Mouse (Mus musculus): ENCODE results near the gene Gm49380.
A peak's percentile ranks its signal among the peaks of the same experiment; 100 is the strongest.

Gm49380 gene

GRCm38 (mm10) chr9:44045884-44046272 lies 67.4 kb downstream of the Gm49380 start:
- DNase-seq (ENCODE audit: low spot score) = no peak

GRCm38 (mm10) chr9:44045158-44045883 lies 68.0 kb downstream of the Gm49380 start:
- DNase-seq (ENCODE audit: low spot score) = no peak

GRCm38 (mm10) chr9:44044426-44045157 lies 68.7 kb downstream of the Gm49380 start:
- no peak for DNase-seq (ENCODE audit: low spot score)

- DNase-seq (ENCODE audit: low spot score) = no peak
Measured at GRCm38 (mm10) chr9:44043708-44044425, 69.4 kb downstream of the Gm49380 start.

- DNase-seq (ENCODE audit: low spot score) = peak; percentile 22
Measured at GRCm38 (mm10) chr9:44042836-44043707, 70.2 kb downstream of the Gm49380 start, which contains the start of gene Thy1. TSS of gene Thy1 (plus strand) at chr9:44043384.

GRCm38 (mm10) chr9:44042396-44042680 lies 71.0 kb downstream of the Gm49380 start:
- DNase-seq (ENCODE audit: low spot score) = no peak

GRCm38 (mm10) chr9:44041511-44042395 lies 71.5 kb downstream of the Gm49380 start:
- no peak for DNase-seq (ENCODE audit: low spot score)

GRCm38 (mm10) chr9:44037106-44037505 lies 76.2 kb downstream of the Gm49380 start:
- DNase-seq (ENCODE audit: low spot score) = no peak

GRCm38 (mm10) chr9:44033957-44034727 lies 79.2 kb downstream of the Gm49380 start:
- DNase-seq (ENCODE audit: low spot score) = no peak

- DNase-seq (ENCODE audit: low spot score) = no peak
Measured at GRCm38 (mm10) chr9:44033317-44033716, 80.0 kb downstream of the Gm49380 start.

GRCm38 (mm10) chr9:44031946-44032345 lies 81.4 kb downstream of the Gm49380 start:
- no peak for DNase-seq (ENCODE audit: low spot score)

- no peak for DNase-seq (ENCODE audit: low spot score)
Measured at GRCm38 (mm10) chr9:44031079-44031478, 82.2 kb downstream of the Gm49380 start.

- no peak for DNase-seq (ENCODE audit: low spot score)
Measured at GRCm38 (mm10) chr9:44030646-44031045, 82.7 kb downstream of the Gm49380 start.

- DNase-seq (ENCODE audit: low spot score) = no peak
Measured at GRCm38 (mm10) chr9:44029580-44030236, 83.6 kb downstream of the Gm49380 start.

- DNase-seq (ENCODE audit: low spot score) = no peak
Measured at GRCm38 (mm10) chr9:44024096-44024495, 89.2 kb downstream of the Gm49380 start.

GRCm38 (mm10) chr9:44022100-44022847 lies 91.0 kb downstream of the Gm49380 start:
- no peak for DNase-seq (ENCODE audit: low spot score)

GRCm38 (mm10) chr9:44020001-44020400 lies 93.3 kb downstream of the Gm49380 start:
- no peak for DNase-seq (ENCODE audit: low spot score)

- DNase-seq (ENCODE audit: low spot score) = no peak
Measured at GRCm38 (mm10) chr9:44017846-44018245, 95.5 kb downstream of the Gm49380 start.

Data from ovary, postnatal 14 days (tissue).